Mouse (Mus musculus): Measurements from ENCODE around the gene 2310007B03Rik.

The 2310007B03Rik gene

DNA sequence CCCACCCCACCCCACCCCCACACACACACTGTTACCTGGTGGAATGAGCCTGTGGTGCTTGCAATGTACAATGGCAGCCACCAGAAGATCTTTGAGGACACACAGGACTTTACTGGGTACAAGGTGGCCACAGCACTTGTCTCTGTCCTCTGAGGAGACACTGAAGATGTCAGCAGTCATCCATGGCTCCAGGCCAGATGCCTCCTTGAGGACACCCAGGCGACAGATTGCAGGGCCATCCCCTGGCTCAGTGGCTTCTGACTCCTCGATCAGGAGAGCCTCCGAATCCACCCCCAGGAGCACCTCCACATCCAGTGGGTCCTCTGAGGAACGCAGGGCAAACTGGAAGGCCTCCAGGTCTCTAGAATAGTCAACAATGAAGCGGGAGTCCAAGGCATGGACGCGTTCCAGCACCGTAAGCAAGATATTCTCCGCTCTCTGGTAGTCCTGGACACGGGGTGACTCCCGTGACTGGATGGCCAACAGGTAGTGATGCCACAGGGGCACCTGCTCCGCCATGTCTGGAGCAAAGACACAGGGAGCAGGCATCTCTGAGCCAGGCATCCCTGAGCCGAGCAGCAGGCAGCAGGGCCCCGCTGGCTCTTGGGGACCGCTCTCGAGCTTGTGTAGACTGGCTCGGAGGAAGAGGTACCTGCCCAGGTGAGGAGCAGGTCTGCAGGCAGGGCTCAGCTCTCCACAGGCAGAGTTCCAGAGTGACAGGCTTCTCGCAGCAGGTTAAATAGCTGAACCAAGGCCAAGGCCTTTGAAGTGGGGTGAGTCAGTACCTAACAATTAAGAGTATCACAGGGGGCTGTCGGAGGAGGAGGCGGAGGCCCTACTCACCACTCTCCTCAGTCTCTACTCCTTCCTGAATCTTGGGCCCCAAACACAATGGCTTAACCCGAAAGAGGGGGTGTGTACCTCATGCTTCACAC lies 915 bp downstream of the 2310007B03Rik start:
- DNase-seq (ENCODE audit: low spot score), result no peak

DNA sequence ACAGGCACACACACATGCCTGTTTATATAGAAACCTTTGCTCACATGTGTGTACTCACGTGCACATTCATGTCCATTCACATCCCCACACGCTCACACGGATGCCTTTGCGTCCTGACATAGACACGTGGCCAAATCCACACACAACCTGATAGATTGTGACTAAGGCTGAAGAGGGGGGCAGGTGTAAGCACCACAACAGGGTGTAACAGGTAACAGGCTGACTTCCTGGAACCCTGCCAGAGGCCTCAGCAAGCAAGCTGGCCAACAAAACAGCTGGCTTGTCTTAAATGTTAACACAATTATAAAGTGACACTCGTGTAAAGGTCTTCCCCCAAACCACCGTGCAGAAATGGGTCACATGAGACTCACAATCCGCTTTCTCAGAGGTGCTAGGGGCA lies 1.8 kb downstream of the 2310007B03Rik start:
- no peak for DNase-seq (ENCODE audit: low spot score)

DNA sequence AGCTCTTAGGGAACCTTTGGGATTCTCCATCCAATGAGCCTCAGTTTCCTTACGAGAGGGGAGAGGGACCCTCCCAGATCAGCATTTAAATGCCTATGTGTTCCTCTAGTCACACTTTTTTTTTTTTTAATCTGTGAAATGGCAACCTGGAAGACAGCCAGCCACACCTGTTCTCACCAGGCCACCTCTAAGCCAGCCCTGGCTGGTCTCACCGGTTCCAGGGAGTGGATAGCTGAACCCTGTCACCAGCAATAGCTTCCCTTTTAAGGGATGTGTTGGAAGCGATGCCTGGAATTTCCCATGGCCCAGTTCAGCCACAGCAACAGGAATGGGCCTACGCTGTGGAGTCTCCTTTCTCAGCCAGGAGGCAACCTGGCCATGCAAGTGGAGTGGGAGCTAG lies 3.2 kb downstream of the 2310007B03Rik start:
- no peak for DNase-seq (ENCODE audit: low spot score)

DNA sequence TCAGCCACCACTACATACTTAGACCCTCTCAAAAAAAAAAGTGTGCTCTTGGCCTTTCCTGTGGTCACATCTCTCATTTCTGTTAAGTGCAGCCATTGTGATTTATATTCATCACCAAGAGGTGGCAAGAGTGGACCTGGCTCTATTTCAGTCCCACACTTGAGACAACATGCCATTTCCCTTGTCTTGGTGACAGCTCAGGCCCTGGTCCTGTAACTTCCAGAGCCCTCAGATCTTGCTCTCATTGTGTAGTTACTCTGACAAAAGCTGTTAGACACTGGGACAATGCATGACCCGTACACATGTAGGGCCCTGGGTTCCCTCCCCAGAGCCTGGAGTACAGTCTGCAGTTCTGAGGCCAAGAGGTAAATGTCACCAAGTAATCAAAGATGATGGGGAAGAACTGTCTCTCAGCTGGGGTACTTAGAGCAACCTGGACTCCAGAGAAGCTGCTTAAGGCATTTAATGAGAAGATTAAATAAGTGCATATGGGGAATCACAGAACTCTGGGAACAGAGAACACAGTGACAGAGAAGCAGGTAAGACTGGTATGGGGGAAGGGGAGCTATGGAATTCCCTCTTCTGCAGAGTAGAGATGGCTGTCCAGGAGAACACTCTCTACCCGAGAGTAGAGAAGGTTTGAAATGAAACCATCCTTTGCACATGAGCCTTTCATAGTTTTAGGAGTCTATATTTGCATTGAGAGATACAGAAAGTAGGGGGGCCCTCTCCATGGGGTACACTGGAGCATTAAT lies 9.7 kb downstream of the 2310007B03Rik start:
- no peak for DNase-seq (ENCODE audit: low spot score)

DNA sequence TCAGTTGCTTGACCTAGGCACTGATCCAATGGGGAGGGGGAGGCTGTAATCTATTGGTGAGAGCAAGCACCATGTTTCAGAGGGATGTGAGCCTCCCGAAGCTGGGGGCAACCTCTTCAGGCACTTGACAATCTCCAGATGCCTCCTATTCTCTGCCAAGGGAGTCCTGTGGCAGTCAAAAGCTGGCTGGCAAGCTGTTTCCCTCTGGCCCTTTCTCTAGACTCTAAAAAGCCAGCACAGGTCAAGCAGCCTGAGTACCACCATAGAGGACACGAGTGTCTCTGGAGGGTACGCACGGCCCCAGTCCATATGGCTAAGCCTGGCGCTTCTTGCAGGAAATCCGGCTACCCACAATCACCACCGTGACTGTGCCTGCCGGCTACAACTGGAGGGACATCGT lies 16.6 kb downstream of the 2310007B03Rik start:
- DNase-seq (ENCODE audit: low spot score), result no peak

DNA sequence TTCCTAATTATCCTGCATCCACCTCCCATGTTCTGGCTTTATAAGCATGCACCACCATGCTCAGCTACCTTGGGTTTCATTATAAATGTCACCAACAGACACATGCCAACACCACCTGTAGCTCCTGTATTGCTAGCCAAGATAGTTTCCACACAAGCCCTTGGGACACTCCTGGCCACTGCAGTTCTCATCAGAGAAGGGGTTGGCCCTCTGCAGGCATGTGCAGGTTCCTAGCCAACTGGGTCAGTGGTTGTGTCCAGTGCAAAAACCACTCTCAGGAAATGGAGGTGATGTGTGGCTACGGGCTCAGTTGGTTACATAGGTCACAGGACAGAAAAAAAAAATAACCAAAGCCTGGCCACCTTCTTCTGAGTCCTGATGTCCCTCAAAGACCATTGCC lies 17.9 kb downstream of the 2310007B03Rik start:
- no peak for DNase-seq (ENCODE audit: low spot score)

DNA sequence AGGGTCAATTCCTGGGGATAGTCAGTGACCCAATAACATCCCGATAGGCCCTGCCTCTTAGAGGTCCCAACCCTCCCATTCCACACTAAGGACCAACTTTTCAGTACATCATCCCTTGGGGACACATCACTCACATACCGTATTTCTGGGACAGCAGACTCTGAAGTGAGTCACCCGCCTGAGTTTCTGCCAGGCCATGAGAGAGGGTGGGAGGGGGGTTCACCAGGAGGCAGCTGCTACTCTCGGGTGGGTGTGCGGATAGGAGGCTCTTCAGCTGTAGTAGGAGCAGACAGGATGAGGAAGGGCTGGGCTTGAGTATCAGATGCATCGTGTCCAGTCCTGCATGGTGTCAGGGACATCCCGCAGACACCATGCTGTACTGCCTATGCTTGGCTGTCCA lies 21.0 kb downstream of the 2310007B03Rik start:
- no peak for DNase-seq (ENCODE audit: low spot score)

DNA sequence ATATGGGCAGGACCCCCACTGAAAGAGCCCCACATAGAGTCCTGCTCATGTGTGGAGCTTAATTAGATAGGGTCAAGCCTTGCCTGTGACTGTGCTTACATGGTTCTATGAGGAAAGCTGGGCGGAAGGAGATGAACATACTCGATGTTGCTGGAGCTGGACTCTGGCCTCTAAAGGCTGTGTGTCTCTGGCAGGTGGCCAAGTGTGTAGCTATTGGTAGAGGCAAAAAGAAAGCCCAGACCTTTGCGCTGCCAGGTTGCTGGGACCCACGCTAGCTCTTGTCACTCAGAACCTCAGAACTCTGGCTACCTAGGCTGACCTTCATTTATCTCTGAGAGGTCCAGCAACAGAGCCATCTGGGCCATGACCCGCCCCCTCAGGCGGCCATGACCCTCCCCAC lies 22.2 kb downstream of the 2310007B03Rik start:
- DNase-seq (ENCODE audit: low spot score), result no peak

DNA sequence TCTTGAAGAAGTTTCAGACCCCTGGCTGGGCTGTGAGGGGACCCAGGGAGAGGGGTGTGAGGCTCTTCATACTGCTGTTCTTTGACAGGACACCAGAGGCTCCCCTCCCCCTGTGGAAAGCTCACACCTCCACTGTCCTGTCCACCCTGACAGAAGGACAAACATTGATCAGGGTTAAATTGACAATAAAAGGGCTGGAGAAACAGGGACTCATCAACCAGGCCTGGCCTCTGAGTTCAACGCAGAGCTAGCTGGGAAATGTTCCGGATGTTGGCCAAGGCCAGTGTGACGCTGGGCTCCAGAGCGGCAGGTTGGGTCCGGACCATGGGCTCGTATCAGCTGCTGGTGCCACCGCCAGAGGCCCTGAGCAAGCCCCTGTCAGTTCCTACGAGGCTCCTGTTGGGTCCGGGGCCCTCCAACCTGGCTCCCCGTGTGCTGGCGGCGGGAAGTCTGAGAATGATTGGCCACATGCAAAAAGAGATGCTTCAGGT lies 25.7 kb downstream of the 2310007B03Rik start, which contains the start of gene Agxt:
Agxt (plus strand) TSS at position 205 of the 491 bp plus-strand sequence.
- DNase-seq (ENCODE audit: low spot score), result no peak

DNA sequence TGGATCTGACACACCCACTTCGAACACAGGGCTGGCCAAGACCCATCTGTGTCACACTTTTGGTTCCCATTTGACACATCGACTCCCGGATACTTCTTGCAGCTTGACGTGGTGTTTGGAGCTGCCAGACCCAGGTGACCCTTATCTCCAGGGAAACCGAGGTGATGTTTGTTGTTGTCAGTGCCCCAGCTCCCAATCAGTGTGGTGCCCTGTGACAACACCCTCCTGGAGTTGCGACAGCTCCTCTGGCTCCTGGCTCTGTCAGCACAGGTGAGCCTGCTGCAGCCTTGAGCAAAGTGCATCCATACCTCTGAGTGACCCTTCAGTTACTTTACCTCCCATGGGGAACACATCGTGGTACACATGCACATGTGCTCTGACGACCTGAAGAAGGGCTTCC lies 28.1 kb downstream of the 2310007B03Rik start:
- DNase-seq (ENCODE audit: low spot score), result no peak

DNA sequence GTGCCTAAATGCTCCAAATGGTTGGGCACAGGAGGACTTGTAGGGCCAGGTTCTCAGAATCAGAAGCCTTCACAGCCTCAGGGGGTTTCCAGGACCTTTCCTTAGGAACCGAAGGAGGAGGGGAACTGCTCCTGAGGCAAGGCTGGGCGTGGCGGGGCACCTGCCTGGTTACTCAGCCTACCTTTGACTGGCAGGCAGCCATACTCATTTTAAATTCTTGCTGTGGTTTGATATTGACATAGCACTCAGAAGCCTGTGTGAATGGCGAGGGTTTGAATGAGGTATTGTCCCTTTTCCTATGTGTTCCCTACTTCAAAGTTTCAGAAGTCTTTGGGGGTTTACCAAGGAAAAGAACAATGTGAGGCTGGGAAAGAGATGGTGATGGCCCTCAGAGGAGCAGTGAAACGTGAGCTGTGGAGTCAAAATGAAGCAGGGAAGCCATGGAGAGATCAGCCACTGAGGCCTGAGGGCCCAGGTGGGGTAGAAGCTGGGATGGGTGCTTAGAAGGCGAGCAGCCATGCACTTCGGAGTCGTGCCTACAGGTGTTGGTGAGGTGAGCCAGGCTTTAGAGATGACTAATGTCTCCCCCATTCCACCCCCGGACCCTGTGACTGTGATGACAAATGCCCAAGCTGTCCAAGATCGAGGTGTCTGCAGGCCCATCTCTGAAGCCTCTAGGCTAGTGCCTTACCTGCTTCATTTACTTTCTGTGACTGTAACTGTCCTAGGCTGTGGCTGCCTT lies 30.3 kb downstream of the 2310007B03Rik start:
- DNase-seq (ENCODE audit: low spot score), result no peak

DNA sequence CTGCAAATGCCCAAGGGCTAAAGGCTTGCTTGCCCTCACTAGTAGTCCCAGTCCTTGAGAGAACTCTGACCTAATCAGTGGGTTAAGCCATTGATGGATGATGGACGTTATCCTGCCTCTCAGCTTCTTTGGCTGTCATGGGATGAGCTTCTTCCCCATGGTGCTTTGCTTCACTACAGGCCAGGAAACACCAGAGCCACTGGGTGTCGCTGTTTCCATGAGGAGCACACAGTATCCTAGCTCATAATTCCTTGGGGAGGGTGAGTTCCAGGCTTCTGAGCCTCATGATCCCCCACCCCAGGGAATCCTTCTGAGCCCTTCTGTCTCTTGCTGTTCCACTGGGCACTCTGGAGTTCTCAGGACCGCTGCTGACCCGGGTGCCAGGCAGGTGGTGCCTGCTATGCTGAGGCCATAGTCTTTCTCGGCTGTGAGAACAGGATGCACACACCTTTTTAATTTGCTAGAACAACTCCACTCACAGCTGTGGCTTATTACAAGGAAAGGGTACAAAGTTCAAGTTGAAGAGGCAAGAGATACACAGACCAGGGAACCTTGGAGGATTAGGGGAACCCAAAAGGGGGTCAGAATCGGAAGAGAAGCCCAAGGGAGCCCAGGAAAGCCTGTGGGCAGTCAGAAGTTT lies 31.9 kb downstream of the 2310007B03Rik start:
- DNase-seq (ENCODE audit: low spot score), result peak; percentile 44

DNA sequence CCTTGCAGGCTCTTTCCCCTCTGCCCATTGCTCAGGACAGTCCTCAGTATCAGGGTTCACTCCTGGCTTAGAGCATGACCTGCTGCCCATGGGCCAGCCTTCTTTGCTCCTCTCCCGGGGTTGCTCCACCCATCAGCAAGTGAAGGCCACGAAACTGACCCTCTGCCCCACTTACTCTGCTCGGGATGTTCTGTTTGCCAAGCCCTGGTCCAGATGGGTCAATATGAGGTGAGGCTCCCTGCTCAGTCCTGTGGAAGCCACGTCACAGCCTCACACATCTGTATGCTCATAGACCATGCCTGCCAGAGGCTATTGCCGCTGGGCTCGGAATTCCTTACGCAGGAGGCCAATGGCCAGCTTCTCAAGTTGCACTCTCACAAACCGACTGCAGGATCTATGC lies 32.5 kb downstream of the 2310007B03Rik start:
- no peak for DNase-seq (ENCODE audit: low spot score)

DNA sequence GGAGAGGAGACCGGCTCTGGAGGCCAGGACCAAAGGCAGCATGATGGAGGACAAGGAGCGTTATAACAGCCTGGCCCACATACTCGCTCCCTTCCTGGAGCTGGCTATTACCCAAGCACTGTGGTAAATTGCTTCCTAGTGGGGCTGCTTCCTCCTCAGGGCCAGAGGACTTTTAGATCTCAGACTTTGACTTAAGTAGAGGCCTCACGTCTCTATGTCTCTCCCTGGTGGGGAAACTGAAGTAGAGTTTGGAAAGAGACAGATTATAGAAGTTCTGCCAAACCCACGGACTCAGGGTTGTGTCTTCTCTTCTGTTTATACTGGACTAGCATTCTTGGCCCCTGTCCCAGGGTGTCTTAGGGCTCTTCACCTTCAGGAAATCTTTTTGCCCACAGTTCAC lies 35.5 kb downstream of the 2310007B03Rik start:
- DNase-seq (ENCODE audit: low spot score), result no peak

DNA sequence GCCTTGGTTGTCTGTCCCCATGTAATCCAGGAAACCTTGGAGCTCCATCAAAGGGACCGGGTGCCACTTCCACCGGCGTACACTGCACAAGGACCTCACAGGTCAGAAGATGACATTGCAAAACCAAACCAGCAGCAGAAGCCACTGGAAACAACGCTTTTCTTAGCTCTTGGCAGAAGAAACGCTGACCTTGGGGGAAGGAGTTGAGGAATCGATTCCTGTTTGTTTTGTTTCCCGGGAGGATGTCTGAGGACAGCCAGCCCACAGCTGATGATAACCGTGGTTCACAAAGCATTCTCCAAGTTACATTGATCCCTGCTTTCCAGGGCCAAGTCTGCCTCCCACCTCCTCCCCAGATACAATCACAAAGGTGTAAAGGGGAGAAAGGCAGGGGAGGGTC lies 36.7 kb downstream of the 2310007B03Rik start:
- DNase-seq (ENCODE audit: low spot score), result no peak

DNA sequence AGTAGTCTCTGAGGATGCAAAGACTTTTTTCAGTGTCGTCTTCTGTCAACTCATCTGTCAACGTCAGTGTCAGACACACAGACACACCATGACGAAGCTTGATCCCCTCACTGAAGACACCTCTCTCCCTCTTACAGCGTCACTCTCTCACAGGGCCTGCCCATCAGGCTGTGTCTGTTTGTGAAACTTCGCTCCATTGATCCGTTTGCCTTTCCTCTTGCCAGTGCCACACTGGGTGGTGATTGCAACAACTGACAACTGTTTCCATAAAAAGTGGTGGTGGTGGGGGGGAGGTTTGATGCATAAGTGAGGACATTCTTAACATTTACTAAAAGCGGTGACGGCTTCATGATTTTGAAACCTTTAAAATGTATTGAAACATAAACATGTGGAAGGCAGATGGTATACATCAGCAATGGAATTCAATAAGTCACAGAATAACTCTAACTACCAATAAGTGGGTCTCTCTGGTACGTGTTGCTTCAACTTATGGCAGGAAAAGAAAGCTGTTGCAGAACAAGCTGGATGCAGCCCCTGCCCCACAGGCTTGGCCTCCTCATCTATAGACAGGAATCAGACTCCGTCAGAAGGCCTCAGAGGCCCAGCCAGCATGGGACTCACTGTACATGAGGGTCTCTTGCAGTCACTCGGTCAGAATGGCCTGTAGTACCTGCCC lies 37.4 kb downstream of the 2310007B03Rik start:
- no peak for DNase-seq (ENCODE audit: low spot score)

DNA sequence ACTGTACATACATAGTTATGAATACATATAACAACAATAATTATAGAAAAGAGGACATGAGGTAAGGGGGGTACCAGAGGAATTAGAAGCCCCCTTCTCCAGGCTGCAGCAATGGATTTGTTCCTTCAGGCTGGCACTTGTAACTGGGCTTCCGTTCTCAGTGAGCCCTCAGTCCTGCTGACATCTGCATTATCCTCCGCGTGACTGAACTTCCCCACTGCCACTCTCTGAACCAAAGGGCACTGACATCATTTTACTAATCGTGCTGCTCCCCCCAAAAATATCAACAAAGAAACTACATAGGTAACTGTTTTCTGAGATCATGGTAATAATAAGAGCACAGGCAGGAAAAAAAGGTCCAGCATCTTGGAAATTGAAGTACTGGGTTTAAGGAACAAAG lies 41.9 kb downstream of the 2310007B03Rik start:
- no peak for DNase-seq (ENCODE audit: low spot score)

DNA sequence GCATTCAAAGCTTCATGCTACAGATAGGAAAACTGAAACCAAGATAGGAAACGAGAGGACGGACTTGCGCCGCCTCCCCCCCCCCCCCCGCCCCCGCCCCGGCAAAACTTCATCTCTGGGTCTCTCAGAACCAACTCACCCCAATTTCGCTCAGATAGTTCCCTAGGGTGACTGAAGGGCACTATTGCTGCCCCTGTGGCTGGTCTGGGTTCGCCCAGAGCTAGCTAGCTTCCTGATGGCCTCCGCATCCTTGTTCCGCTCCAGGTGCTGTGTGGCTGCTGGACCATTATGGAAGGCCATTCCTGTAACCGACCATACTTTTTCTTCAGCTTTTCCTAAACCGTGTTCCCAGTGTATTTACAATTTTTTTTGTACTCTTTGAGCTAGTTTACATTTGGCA lies 45.3 kb downstream of the 2310007B03Rik start:
- no peak for DNase-seq (ENCODE audit: low spot score)

DNA sequence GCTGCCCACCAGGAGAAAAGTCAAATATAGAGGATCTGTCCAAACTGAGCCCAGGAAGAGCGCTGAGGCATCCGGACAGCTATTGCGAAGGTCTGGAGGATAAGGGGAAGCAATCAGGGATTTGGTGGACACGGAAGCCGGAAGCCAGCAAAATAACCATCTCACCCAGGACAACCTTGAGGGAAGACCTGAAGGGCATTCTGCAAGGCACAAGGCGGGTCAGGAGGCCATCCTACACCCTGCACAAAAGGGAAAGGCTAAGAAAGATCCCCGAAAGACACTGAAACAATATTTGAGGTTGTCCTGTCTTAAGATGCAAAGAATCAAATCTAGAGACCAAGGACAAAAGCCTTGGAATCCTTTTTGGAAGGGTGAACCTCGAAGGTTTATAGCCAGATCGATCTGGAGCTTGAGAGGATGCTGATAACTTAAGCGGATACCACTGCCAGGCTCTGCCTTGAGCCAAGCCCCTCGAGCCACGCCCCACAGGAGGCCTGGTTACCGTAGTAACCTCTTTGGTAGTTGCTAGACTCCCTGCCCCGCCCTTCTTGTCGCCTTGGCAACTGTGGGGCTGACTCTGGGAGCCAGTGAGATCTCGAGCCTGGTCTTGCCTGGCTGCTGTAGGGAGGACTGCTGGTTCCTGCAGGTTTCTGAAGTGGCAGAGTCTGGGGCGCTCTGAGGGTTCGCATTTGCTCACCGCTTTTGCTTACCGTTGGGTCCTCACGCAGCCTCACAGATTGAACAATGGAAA lies 45.9 kb downstream of the 2310007B03Rik start:
- peak; percentile 72 for DNase-seq (ENCODE audit: low spot score)

DNA sequence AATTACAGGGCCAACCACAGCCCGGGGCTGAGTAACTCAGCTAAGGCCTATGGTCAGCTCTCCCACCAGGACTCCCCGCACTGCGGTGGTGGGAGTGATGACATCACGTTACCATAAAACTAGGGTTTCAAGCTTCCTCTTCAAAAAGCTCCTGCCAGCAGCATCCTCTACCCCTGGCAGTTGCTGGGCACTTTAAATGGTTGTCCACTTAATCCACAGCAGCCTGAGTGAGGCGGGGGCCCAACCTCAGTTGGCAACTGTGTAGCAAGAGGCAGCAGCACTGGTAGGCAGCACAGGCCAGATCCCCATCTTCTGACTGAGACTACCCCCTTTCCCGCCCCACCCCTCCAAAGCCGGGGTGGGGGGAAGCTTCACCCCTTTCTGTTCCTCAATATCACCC lies 58.0 kb downstream of the 2310007B03Rik start:
- no peak for DNase-seq (ENCODE audit: low spot score)

All from left cerebral cortex, adult 11 months (tissue).